Mouse (Mus musculus): ENCODE measurements around the gene Uhrf1. TPM values are rescaled to one million over a fixed set of nuclear protein-coding genes. Genes with fewer than 3 reads are reported as not detected.
A peak's percentile ranks its signal among the peaks of the same experiment; 100 is the strongest.
"Not testable (repeated sequence)": the region's sequence is repeated elsewhere in the genome, so short reads cannot be mapped to it uniquely, and the experiment has no call there.

Uhrf1 gene
- 234 and 264 TPM in 2 replicates for polyA plus RNA-seq (2015; fragmentation: Nextera tagmentation; extraction: Ambion mirVana)

DNA sequence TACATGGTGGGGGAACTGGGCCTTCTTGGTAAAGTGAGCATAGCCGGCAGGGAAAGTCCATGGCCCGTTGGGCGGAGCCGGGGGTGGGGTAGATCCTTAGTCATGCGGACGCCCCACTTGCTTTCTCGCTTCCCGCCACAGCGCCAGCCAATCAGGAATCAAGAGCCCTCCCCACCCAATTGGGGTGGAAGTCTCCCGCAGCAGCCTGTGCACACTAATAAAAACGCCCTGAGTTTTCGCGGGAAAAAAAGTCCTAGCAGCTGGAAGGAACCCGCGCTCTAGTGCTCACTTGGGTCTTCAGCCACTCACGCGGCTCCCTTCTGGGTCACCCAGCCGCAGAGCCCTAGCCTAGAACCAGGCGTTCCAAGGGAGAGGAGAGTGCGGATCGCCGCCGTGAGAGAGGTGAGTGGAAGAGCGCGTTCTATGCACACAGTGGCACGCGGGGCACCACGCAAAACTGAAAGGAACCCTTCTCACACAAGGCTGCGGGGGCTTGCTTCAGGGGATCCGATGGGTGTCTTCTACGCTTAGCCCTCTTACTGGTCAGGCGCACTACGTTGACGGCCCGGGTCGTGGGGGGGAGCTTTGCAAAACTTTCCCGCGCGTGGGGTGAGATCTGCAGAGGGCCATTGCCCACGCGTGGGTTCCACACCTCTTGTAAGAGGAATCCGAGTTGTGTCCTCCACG, at the start of gene Uhrf1:
Gene Uhrf1 (plus strand): TSS at position 162 of the 687 bp plus-strand sequence.
- DNase-seq (ENCODE audit: low spot score) = peak; percentile 83

DNA sequence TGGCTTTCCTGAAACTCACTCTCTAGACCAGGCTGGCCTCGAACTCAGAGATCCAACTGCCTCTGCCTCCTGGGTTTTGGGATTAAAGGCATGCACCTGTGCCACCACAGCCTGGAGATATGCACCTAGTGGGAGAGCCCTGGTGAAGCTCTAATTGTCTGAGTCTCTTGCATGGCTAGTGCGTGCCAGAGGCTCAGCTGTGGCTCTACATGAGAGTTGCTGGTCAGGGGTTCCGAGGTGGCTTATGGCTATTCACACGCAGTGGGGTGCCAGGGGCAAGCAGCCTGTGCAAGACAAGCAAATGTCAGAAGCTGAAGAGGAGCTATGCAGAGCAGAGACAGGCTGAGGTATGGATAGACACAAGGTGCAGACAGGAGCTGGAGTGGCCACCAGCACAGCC, 48.4 kb upstream of the Uhrf1 start:
- DNase-seq (ENCODE audit: low spot score) = no peak

DNA sequence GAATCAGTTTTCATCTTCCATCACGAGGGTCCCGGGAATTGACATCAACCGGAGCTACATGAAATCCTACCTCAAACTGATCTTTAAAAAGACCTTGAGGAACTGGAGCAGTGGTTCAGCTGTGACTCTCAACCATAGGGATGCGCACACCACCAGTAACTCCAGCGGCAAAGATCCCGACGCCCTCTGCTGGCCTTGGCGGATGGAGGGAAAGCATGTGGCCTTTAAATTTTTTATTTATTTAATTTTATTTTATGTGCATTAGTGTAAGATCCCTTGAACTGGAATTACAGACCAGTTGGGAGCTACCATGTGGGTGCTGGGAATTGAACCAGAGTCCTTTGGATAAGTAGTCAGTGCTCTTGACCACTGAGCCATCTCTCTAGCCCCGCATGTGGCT, 47.7 kb upstream of the Uhrf1 start:
- DNase-seq (ENCODE audit: low spot score) = peak; percentile 16

DNA sequence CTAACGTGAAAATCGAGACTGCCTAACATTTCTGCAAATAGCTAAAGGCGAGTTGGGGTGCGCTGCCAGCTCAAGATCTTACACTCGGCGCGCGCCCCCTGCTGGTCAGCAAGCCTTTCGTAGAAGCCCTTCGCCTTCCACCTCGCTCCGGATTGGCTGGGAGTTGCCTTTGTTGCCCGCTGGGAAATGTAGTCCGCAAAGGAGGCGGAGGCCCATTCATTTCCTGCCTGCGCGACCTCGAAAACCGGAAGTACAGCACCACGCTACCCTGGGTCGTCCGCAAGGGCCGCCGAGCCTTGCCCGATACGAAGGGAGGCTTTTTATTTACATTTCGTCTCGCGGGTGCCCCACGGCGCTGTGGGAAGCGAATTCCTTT, 47.3 kb upstream of the Uhrf1 start:
- DNase-seq (ENCODE audit: low spot score) = peak; percentile 99

DNA sequence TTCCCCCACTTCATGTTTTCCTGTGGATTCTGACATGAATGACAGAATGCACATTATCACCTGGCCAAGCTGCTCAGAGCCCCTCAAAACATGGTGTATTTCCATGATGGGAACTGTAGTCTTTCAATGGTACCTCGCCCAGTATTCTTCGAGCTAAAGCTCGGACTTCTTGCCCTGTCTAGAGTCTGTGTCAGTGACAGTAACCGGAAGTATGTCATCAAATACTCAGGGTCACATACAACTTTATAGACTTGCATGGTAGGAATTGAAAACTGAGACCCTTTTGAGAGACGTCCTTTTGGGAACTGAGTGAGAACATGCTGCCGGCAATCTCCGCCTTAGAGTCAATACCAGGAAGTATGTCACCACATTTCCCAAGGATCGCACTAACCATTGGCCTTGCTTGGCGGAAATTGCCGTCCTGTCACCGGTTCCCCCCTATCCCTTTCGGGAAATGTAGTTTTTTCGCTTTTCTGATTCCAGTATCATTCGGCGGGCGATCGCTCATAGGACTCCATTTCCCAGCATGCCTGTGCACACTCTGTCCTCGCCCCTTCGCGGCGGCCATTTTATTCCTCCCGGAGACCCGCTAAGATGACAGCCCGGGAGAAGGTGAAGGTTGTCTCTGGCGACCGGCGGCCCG, 46.8 kb upstream of the Uhrf1 start, which contains the start of gene Fem1a:
Gene Fem1a (plus strand): TSS at position 572 of the 643 bp plus-strand sequence.
- peak; percentile 97 for DNase-seq (ENCODE audit: low spot score)

DNA sequence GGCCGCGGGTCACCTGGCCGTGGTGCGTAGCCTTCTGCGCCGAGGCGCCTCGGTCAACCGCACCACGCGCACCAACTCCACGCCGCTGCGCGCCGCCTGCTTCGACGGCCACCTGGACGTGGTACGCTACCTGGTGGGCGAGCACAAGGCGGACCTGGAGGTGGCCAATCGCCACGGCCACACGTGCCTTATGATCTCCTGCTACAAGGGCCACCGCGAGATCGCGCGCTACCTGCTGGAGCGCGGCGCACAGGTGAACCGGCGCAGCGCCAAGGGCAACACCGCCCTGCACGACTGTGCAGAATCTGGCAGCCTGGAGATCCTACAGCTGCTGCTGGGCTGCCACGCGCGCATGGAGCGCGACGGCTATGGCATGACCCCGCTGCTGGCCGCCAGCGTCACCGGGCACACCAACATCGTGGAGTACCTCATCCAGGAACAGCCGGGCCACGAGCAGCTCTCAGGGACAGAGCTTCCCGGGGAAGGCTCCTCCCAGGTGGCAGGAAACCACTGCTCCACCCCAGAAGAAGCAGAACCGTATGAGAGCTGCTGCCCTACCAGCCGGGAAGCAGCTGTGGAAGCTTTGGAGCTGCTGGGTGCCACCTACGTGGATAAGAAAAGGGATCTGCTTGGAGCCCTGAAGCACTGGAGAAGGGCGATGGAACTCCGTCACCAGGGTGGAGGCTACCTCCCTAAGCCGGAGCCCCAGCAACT, 45.8 kb upstream of the Uhrf1 start:
- no peak for DNase-seq (ENCODE audit: low spot score)

DNA sequence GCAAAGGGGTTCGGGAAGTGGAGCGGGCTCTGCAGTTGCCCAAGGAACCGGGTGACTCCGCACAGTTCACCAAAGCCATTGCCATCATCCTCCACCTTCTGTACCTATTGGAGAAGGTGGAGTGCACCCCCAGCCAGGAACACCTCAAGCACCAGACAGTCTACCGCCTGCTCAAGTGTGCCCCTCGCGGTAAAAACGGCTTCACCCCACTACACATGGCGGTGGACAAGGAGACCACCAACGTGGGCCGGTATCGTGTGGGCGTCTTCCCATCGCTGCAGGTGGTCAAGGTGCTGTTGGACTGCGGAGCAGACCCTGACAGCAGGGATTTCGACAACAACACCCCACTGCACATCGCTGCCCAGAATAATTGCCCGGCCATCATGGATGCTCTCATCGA, 44.9 kb upstream of the Uhrf1 start:
- DNase-seq (ENCODE audit: low spot score) = not testable (repeated sequence)

DNA sequence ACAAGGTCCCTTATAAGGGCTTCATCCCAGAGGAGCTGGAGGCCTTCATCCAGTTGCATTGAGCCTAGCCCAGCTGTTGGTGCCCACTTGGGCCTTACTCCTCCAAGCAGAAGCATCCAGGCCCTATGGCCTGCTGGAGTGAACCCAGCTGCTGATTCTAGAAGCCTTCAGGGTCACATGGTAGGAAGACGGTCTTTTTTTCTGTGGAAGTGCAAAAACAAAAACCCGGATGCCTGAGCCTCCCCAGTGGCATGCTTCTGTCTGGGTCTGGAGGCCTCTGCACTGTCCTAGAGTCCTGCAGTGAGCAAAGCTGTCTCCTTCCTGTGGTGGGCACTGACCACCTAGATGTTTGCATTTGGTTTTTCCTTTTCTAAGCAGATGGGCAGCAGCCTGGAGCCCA, 44.3 kb upstream of the Uhrf1 start:
- not testable (repeated sequence) for DNase-seq (ENCODE audit: low spot score)

DNA sequence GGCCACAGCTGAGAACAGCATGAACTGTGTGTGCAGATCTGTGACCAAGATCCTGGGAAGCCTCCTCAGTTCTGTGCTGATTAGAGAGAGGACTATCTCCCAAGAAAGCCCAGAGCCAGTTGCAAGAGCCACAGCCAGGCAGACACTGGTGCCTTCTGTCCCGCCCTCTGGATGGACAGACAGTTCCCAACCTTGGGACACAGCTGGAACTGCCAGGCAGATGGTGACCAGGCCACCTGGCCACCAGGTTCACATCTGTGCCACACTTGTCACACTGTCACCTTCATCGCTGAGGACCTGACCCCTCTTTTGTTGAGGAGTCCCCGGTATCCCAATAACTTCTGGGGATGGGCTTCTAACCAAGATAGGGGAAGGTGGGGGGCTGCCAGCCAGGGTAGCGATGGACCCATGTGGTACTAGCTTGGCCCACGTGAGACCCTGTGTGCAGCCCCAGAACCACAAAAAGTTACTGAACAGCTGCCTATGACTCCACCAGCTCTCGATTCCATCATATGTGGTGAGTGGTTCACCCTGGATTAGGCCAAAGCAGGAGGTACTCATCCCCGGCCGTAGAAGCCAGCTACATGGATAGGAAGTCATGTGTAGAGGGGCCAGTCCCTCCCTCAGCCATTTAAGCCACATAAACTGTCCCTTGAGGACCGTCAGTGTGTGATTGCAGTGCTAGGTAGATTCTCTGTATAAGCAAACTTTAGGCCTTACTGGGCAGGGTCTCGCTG, 43.7 kb upstream of the Uhrf1 start:
- DNase-seq (ENCODE audit: low spot score) = no peak

DNA sequence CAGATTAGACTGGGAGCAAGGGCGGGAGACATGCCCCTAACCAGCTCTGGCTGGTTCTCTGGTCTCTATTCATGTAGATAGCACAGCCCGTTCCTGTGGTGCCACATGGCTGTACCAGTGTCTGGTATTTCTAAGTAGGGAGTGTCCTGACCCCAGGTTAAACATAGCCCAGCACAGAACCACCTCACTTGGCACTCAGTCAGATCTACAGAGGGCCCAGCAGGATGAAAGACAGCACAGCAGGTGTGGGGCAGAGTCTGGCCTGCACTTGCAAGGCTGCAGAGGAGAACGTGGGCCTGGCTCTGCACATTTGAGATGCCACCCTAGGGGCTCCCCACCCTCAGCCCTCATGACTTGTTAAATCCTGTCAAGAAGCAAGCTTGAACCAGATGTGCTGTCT, 42.0 kb upstream of the Uhrf1 start:
- DNase-seq (ENCODE audit: low spot score) = no peak

DNA sequence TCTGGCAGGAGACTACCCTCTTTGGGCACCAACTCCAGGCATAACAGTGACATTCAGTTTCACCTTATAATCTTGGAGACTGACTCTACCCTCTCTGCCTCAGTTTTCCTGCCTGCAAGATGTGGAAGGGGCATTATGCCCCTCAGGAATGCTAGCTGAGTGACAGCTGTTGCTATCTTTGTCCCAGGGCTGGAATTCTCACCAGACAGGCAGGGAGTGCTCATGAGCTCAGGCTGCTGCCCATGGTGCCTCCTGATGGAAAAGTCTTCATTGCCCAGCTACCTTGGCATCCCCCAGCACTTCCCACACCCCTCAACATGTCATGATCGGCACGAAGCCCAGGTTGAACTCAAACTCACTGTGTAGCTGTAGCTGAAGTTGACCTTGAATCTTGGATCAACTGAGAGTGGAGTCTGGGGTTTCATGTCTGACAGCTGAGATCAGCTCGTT, 40.5 kb upstream of the Uhrf1 start:
- no peak for DNase-seq (ENCODE audit: low spot score)

DNA sequence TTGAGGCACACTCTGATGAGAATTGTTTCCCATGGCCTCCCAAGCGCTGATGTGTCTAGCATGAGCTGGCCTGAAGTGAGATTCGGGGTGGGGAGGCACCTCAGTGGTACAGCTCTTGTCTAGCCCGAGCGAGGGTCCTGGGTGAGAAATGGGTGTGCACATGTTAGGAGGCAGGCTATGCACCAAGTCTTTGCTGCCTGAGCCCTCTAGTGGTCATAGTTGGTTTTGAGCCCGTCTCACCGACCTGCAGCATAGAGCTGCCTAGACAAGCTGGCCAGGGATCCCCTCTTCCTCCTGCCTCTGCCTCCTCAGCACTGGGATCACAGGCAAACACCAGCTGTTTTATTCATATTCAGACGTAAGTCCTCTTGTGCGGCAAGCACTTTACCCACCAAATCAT, 39.1 kb upstream of the Uhrf1 start:
- DNase-seq (ENCODE audit: low spot score) = peak; percentile 79

DNA sequence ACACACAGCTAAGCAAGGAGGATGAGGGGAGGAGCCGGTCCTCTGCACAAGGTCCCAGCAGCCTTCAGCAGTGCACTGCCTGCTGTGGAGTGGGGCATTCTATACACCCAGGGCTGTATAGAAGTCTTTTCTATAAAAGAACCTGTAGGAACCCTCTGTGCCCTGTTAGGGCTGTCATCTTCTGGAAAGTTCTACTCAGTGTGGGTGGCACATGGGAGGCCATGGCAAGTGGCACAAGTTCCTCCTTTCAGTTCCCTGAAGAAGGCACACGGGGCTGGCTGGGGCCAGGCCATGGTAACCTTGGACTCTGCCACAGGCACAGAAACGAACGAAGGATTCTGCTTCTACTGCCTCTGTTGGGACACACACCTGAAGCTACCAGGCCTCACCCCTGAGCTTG, 38.1 kb upstream of the Uhrf1 start:
- DNase-seq (ENCODE audit: low spot score) = no peak

DNA sequence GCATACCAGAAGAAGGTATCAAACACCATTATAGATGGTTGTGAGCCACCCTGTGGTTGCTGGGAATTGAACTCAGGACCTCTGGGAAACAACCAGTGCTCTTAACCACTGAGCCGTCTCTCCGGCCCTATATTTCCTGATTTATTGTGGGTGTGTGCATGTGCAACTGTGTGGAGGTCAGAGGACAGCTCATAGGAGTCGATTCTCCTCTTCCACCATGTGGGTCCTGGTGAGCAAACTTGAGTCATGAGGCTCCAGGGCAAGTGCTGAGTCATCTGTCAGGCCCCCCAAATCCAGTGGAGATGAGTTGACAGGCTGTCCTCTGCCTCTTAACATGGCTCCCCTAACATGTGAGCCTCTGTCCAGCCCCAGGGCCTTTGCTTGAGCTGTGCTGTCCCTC, 37.3 kb upstream of the Uhrf1 start:
- no peak for DNase-seq (ENCODE audit: low spot score)

DNA sequence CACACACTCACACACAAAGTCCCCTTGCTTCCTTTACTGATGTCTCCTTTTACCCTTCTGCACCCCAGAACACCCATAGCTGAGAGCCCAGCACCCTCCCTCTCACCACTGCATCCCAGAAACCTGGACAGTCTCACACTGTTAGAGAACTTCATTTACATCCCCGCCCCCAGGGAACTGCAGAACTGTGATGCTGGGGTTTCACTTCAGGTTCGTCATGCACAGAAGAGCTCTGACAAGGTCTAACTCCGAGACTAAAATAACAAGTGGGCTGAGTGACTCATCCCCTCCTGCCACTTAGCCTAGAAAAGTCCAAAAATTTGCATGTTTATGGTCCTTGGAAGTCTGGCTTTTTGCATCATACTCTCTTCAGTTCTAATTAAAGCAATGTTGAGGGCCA, 36.9 kb upstream of the Uhrf1 start:
- no peak for DNase-seq (ENCODE audit: low spot score)

DNA sequence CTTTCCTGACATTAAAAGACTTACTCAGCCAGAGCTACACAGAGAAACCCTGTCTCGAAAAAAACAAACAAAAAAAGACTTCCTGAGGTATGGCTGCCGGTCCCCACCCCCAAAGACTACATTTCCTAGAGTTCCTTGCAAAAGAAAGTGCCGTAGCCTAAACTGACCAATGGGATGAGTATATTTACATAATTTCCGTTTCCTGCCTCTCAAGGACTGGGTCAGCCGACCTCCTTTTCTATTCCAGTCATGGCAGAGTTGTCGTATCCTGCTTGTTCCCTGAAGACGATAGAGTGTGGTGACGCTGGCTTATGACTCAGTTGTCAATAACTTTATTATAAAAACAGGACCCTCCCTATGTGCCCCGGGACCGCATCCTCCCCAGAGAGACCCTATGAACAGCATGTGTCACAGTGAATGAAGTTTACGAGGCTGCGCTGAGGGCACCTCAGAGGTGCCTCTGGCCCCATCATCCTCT, 33.9 kb upstream of the Uhrf1 start:
- peak; percentile 88 for DNase-seq (ENCODE audit: low spot score)

DNA sequence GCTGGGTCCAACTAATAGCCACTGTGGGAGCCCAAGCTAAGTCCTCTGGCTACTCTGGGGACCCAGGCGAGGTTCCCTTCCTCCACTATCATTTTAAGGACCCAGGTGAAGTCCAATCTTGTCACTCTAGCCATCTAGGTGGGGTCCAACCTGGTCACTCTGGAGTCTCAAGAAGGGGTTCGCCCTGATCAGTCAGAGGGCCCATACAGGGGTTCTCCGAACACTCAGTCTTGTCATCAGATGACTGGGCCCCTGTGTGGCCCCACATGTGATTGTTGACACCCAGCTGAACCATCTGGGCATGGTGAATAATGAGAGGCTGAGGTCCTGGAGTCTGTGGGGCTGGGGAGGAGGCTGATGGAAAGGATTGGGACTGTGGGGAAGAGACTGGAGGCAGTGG, 33.4 kb upstream of the Uhrf1 start:
- no peak for DNase-seq (ENCODE audit: low spot score)

DNA sequence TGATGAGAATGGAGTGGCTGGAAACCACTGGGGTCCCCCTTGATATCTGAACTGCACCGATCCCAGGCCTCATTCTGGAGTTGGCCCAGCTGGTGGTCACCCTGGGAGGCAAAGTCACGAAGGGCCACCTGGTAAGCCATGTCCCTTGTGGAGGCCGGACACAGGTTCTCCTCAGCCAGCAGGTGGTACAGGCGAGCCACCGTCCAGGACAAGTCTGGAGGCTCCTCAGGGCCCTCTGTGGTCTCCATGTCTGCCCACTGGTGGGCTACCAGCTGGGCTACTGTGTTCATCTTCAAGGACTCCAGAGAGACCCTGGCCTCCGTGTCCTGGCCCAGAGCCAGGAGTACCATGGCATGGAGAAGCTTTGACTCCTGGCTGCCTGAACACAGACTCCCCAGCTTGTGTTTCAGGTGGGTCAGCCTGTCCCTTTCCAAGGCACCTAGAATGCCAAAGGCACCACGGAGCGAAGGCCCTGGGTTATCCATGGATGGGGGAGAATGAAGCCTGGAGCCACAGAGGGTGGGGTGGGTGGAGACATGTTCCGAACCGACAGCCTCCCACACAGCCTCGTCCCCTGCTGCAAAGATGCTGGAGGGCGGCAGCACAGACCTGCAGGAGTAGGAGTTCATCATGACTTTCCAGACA, 31.4 kb upstream of the Uhrf1 start:
- no peak for DNase-seq (ENCODE audit: low spot score)

DNA sequence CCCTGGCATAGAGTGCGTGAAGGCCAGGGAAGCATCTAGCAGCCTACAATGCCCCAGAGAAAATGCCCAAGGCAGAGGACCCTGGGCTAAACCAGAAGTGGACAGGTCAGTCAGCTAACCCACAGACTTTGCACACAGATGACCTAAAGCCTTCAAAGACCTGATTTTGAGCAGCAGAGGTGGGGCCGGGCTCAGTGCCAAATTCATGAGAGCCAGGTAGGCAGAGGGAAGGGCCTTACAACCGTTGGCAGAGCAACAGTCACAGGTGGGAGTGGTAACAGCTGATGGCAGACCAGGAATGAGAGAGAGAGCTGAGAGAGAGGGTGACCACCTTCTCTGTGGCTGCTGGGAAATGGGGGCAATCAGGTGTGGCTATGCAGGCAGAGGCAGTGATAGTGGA, 30.5 kb upstream of the Uhrf1 start:
- no peak for DNase-seq (ENCODE audit: low spot score)

DNA sequence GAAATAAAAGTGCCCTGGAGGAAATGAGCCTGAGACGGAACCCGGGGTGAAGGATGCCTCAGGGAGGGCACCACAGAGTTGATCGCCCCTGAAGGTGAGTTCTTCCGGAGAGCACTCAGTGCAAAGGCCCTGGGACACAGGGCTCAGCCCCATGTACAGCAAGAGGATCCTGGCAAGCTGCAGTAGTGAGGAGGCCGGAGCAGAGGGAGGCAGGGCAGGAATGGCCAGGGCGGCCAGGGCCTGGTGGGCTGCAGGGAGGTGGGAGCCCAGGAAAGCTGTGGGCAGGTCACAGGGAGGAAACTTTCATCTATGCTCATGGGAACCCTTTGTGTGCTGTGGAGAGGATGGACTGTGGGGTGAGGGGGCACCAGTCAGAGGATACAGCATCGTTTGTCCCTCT, 29.6 kb upstream of the Uhrf1 start:
- DNase-seq (ENCODE audit: low spot score) = no peak

DNA sequence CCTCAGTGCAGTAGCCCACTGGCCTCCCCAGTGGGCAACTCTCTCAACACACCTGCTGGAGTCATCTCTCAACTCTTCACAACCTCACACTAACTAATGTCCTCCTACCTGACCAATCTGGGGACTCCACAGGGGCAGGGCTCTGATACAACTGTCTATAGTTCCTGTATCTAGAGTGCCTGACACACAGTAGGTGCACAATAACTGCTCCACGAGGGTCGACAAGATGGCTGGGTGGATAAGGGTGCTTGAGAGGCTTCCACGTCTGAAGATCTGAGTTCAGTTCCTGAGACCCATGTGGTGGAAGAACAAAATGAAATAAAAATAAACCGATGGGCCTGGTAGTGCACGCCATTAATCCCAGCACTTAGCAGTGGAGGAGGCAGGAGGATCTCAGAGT, 29.1 kb upstream of the Uhrf1 start:
- DNase-seq (ENCODE audit: low spot score) = no peak

Measured in thymus, postnatal 0 days (tissue).